Mouse (Mus musculus) megakaryocyte, embryonic 14.5 days (primary cell): ENCODE results near the gene Krba1.

Experiments
- FLI1 ChIP-seq: IDR thresholded peaks from 2 replicates; pipeline ENCODE4 v1.6.1; 2012; ENCODE audit warnings: low read length, inconsistent platforms, mixed read lengths
- GATA1 ChIP-seq: IDR thresholded peaks from 3 replicates; pipeline ENCODE4 v1.6.1; 2012; ENCODE audit warnings: mixed read lengths, low read length, inconsistent platforms, borderline replicate concordance

- no peak for TF ChIP-seq FLI1
- no peak for TF ChIP-seq GATA1
These were observed 16.8 kb downstream of the Krba1 start for GRCm38 (mm10) chr6:48412147-48412546.
